Mouse (Mus musculus) cerebellum, postnatal 10 days (tissue): ENCODE results near the gene Mvb12b.
"Not testable (repeated sequence)": the region's sequence is repeated elsewhere in the genome, so short reads cannot be mapped to it uniquely, and the experiment has no call there.

ENCODE experiments used
- DNase-seq, 2 experiments: peaks; one replicate each; pipeline ENCODE4 v3.0.0; 2021; ENCODE audit warnings: mixed read lengths in 2 of 2

Gene Mvb12b

GRCm38 (mm10) chr2:33887328-33888099, at the start of gene Mvb12b:
Mvb12b (minus strand) TSS chr2:33887946.
- peak; percentile 80 to 81 for DNase-seq

- DNase-seq: peak in 1 of 2 experiments; percentile 40
These were observed 48.0 kb upstream of the Mvb12b start for GRCm38 (mm10) chr2:33935756-33936155.

- DNase-seq: no peak
These were observed 46.1 kb upstream of the Mvb12b start for GRCm38 (mm10) chr2:33933606-33934510.

- peak; percentile 57 to 64 for DNase-seq
These were observed 43.4 kb upstream of the Mvb12b start for GRCm38 (mm10) chr2:33931161-33931560.

GRCm38 (mm10) chr2:33925288-33925687, 37.5 kb upstream of the Mvb12b start:
- no peak for DNase-seq

GRCm38 (mm10) chr2:33923482-33923881, 35.7 kb upstream of the Mvb12b start:
- DNase-seq: no peak

GRCm38 (mm10) chr2:33922466-33922865, 34.7 kb upstream of the Mvb12b start:
- peak; percentile 83 to 88 for DNase-seq

- no peak for DNase-seq
These were observed 32.3 kb upstream of the Mvb12b start for GRCm38 (mm10) chr2:33919934-33920615.

- DNase-seq: no peak
These were observed 31.1 kb upstream of the Mvb12b start for GRCm38 (mm10) chr2:33918824-33919223.

- DNase-seq: peak; percentile 62 to 73
These were observed 30.6 kb upstream of the Mvb12b start for GRCm38 (mm10) chr2:33918318-33918717.

- no peak for DNase-seq
These were observed 28.9 kb upstream of the Mvb12b start for GRCm38 (mm10) chr2:33916603-33917002.

GRCm38 (mm10) chr2:33914998-33915397, 27.3 kb upstream of the Mvb12b start:
- no peak for DNase-seq

GRCm38 (mm10) chr2:33914334-33914733, 26.6 kb upstream of the Mvb12b start:
- no peak for DNase-seq

GRCm38 (mm10) chr2:33913598-33913997, 25.9 kb upstream of the Mvb12b start:
- DNase-seq: not testable (repeated sequence)

- DNase-seq: no peak
These were observed 25.0 kb upstream of the Mvb12b start for GRCm38 (mm10) chr2:33912741-33913140.

- DNase-seq: no peak
These were observed 20.6 kb upstream of the Mvb12b start for GRCm38 (mm10) chr2:33908374-33908773.

- no peak for DNase-seq
These were observed 19.4 kb upstream of the Mvb12b start for GRCm38 (mm10) chr2:33907174-33907573.

- no peak for DNase-seq
These were observed 8.1 kb upstream of the Mvb12b start for GRCm38 (mm10) chr2:33895829-33896228.

- DNase-seq: no peak
These were observed 5.4 kb upstream of the Mvb12b start for GRCm38 (mm10) chr2:33893151-33893550.

GRCm38 (mm10) chr2:33892354-33892753, 4.6 kb upstream of the Mvb12b start:
- DNase-seq: peak; percentile 83 to 90

GRCm38 (mm10) chr2:33888100-33888385, 297 bp upstream of the Mvb12b start:
- no peak for DNase-seq

GRCm38 (mm10) chr2:33886386-33887327, 1.1 kb downstream of the Mvb12b start:
- DNase-seq: peak; percentile 87 to 91
